Mouse (Mus musculus) left cerebral cortex, adult 11 months (tissue): ENCODE measurements around the gene Fmr1nb.
"Not testable (repeated sequence)": the region's sequence is repeated elsewhere in the genome, so short reads cannot be mapped to it uniquely, and the experiment has no call there.

Source experiments
- DNase-seq: peaks from one replicate; pipeline ENCODE4 v3.0.0; 2022; ENCODE audit warnings: low spot score

Fmr1nb gene

DNA sequence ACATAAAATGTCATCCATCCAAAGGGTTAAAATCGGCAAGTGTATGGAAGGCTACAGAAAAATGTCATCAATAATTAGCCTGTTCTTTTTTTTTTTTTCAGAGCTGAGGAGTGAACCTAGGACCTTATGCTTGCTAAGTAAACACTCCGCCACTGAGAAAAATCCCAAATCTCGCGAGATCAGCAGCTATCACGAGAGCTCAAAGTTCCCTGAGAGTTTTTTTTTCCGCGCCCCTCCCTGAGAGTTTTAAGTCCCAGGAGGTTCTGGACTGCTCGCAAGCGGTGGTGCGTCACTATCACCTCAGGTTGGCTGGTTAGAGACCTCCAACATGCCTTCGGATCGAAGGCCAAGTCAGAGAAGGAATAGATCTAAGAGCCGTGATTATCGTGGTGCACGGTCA lies at the start of gene Fmr1nb:
Gene Fmr1nb (plus strand): TSS at position 234 of the 400 bp plus-strand sequence.
- DNase-seq: no peak

DNA sequence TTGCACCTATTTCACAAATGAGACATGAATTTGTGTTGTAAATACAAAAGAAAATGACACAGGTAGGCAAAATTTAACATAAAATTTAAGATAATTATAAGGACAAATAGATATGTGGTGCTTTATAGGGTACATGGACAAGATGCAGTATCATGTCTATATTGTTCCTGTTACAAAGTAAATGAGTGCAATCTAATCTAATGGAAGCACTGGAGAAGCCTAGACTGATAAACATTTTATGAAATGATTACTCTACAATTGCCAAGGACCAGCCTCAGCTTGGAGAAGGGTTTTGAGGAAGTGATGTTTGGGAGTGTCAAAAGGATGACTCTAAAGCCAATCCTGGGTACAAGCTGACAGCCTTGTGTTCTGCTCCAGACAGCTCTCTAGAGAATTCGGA lies 24.7 kb upstream of the Fmr1nb start:
- DNase-seq: no peak

DNA sequence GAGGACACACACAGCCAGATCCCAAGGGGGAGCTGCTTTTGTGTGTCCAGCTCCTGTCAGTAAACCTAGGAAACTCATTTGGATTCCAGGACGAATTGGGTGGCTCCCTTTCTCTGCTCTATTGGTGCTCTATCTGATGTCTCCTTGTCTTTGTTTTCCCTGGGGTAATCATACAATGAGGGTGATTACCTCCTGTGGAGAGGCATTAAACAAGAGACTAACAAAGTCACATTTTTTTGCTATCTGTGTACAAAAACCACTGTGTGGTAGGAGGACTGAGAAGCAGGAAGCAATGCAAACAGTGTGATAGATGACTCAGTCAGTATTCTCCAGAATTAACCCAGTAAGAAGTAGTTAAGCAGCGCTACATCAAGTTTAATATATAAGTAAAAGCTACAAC lies 21.6 kb upstream of the Fmr1nb start:
- DNase-seq: no peak

DNA sequence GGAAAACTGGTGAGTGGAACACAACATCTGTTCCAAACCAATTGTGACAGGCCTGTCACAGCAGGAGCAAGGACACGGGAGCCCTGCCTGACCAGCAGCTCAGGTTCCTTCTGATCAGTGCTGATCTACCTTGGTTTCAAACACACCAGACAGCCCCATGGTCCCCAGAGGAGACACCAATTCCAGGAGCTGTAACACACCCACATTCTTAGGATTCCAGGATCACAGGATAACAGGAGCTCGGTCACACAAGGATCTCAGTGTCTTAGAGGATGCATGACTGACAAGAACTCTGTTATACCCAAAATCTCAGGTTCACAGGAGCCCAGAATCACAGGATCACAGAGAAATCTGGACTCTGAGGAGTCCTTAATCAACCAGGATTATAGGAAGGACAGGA lies 58.8 kb downstream of the Fmr1nb start:
- DNase-seq: not testable (repeated sequence)

DNA sequence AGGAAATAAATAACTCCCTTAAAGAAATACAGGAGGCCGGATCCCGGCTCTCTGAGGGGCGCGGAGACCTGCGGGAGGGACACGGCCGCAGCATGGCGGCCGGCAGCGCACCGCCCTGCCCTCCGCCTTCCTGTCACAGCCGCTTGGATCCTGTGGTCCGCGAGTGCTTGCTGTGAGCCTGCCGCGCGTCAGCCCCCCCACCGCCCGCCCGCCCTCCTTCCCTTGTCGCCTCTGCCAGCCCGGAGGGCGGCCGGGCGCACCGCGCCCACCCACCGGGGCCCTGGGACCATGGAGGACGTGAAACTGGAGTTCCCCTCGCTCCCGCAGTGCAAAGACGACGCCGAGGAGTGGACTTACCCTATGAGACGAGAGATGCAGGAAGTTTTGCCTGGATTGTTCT lies 59.4 kb downstream of the Fmr1nb start, which contains the start of gene Gm14698:
Gene Gm14698 (plus strand): TSS at position 35 of the 400 bp plus-strand sequence.
- DNase-seq: not testable (repeated sequence)

DNA sequence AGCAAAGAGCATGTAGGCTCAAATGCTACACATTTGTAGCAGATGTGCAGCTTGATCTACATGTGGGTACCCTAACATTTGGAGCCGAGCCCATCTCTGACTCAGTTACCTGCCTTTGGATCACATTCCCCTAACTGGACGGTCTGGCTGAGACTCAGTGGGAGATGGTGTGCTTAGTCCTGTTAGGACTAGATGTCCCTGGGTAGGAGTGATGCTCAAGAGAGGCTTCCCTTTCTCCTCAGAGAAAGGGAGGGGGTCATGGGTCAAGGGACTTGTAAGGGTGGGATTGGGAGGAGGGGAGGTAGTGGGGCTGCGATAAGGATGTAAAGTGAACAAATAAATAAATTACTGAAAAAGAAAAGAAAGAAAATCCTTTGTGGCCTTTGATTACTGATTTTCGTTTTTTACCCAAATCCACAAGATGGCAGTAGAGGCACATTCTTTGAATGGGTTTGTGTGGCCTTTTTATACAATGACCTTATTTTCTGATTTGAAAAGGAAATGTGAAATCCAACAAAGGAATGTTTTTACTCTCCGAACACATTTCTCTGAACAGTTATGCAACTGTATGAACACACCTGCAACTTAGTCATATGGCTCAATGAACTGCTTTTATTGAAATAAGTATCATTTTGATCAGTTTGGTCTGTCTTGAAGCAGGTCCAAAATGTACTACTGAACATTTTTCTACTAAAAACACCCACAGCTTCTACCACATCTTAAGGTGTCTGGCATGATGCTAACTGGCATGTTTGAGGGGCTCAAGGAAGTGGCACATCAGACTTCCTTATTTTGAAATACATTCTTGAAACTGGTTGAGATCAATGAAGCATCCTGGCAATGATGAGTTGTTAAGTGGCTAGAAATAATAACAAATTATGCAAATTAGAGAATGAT lies 78.2 kb downstream of the Fmr1nb start:
- no peak for DNase-seq
